ENCODE assay signal across 14 mouse cellular contexts in genomic region chr12:117346091-117346490, GRCm38 (mm10).
DNase-seq lines count a peak whose midpoint lies in the region; ATAC-seq lines count a peak whose summit lies in the region.
"Had no signal": no experiment of that assay in that cellular context is flagged by ENCODE, and none has a peak within 500 bp of the region (broad histone marks: within the 10 kb centered on the region; RNA-seq: fewer than 3 reads in every experiment).

No protein-coding gene starts in this region.

- no peak overlapping the region for H3K4me2 ChIP-seq in embryonic facial prominence, embryonic 14.5 days (ENCODE audit: low read depth, low read length)
- H3K4me2 ChIP-seq in forebrain, embryonic 13.5 days = peak overlapping the region; percentile 55
- H3K4me2 ChIP-seq in hindbrain, embryonic 14.5 days (replicated peaks) = peak overlapping the region; percentile 47; the same call in 1 of the 2 replicates
- peak overlapping the region; percentile 54 for H3K4me2 ChIP-seq in midbrain, embryonic 13.5 days (replicated peaks)

- peak; percentile 19 for DNase-seq in embryonic facial prominence, embryonic 14.5 days (ENCODE audit: low spot score)
- no peak for DNase-seq in hindbrain, embryonic 14.5 days (ENCODE audit: low spot score)
- DNase-seq in heart, adult 11 months = no peak
- DNase-seq in heart, adult 8-10 months (ENCODE audit: low spot score) = no peak
- no peak for DNase-seq in left cerebral cortex, postnatal 25 days (ENCODE audit: low spot score in 2 of 2)
- DNase-seq: adrenal gland, adult 8-10 months; gastrocnemius, postnatal 14 days; heart, postnatal 4 days; kidney, adult 8-10 months; lung, adult 2 months had no signal

- H3K9me3 ChIP-seq in embryonic facial prominence, embryonic 14.5 days (ENCODE audit: control insufficient read depth, low read length) = no peaks in the 10 kb centered on the region
- no peaks in the 10 kb centered on the region for H3K9me3 ChIP-seq in forebrain, embryonic 13.5 days (replicated peaks)
- H3K9me3 ChIP-seq in hindbrain, embryonic 14.5 days (ENCODE audit: control insufficient read depth, low read length) = no peaks in the 10 kb centered on the region
- H3K9me3 ChIP-seq in midbrain, embryonic 13.5 days = no peaks in the 10 kb centered on the region
- H3K9me3 ChIP-seq: heart, embryonic 10.5 days had no signal

- no peaks in the 10 kb centered on the region for H3K27me3 ChIP-seq in embryonic facial prominence, embryonic 14.5 days (replicated peaks; ENCODE audit: control insufficient read depth, insufficient read depth, low read length)
- 0 out of 2 replicates have a peak, but pooled peaks cover 3% of the 10 kb centered on the region for H3K27me3 ChIP-seq in forebrain, embryonic 13.5 days
- H3K27me3 ChIP-seq in hindbrain, embryonic 14.5 days (ENCODE audit: control insufficient read depth, insufficient read depth, low read length) = no peaks in the 10 kb centered on the region
- no peaks in the 10 kb centered on the region for H3K27me3 ChIP-seq in midbrain, embryonic 13.5 days

- WGBS in embryonic facial prominence, embryonic 14.5 days = 91% methylated on average over 2 of the region's 2 CpGs
- 84% methylated on average over 2 of the region's 2 CpGs for WGBS in forebrain, embryonic 13.5 days
- 81% methylated on average over 2 of the region's 2 CpGs for WGBS in hindbrain, embryonic 14.5 days
- 65% methylated on average over 2 of the region's 2 CpGs for whole genome bisulfite sequencing in midbrain, embryonic 13.5 days

- no peak overlapping the region for H3K27ac ChIP-seq in embryonic facial prominence, embryonic 14.5 days (replicated peaks; ENCODE audit: low read depth, low read length)
- H3K27ac ChIP-seq in forebrain, embryonic 13.5 days = peak overlapping the region; percentile 98
- H3K27ac ChIP-seq in hindbrain, embryonic 14.5 days = peak overlapping the region; percentile 94
- H3K27ac ChIP-seq in midbrain, embryonic 13.5 days = peak overlapping the region; percentile 100
- H3K27ac ChIP-seq: heart, embryonic 10.5 days had no signal

- peaks cover 5% of the 10 kb centered on the region for H3K4me1 ChIP-seq in embryonic facial prominence, embryonic 14.5 days (ENCODE audit: control insufficient read depth, insufficient read depth, low read length)
- peaks cover 54% of the 10 kb centered on the region for H3K4me1 ChIP-seq in forebrain, embryonic 13.5 days
- peaks cover 44% of the 10 kb centered on the region for H3K4me1 ChIP-seq in hindbrain, embryonic 14.5 days (replicated peaks; ENCODE audit: control insufficient read depth, insufficient read depth, low read length)
- peaks cover 68% of the 10 kb centered on the region for H3K4me1 ChIP-seq in midbrain, embryonic 13.5 days (replicated peaks)

- H3K9ac ChIP-seq in embryonic facial prominence, embryonic 14.5 days (ENCODE audit: low read depth, low read length) = no peak overlapping the region
- H3K9ac ChIP-seq in forebrain, embryonic 13.5 days = no peak overlapping the region
- H3K9ac ChIP-seq in hindbrain, embryonic 14.5 days = no peak overlapping the region
- no peak overlapping the region for H3K9ac ChIP-seq in midbrain, embryonic 13.5 days (replicated peaks)

- intact Hi-C loops in left cerebral cortex, postnatal 25 days (cut with DNase I) = loop anchor here (5.0 kb wide), 1 partner anchor 319 kb away; no protein-coding TSS in a partner anchor

- ATAC-seq in embryonic facial prominence, embryonic 14.5 days (ENCODE audit: low read depth) = no peak
- ATAC-seq in forebrain, embryonic 13.5 days = no peak; the same call in 1 of the 2 replicates
- no peak for ATAC-seq in hindbrain, embryonic 14.5 days (ENCODE audit: low FRiP score)
- ATAC-seq in midbrain, embryonic 13.5 days = no peak
- ATAC-seq in CD4-positive, CD25-positive, alpha-beta regulatory T cell, adult 4 months = no peak

- no peak overlapping the region for H3K4me3 ChIP-seq in embryonic facial prominence, embryonic 14.5 days (ENCODE audit: low read depth, low read length)
- no peak overlapping the region for H3K4me3 ChIP-seq in forebrain, embryonic 13.5 days
- H3K4me3 ChIP-seq in hindbrain, embryonic 14.5 days (replicated peaks; ENCODE audit: low read length) = no peak overlapping the region
- H3K4me3 ChIP-seq in midbrain, embryonic 13.5 days (replicated peaks) = peak overlapping the region; percentile 28; the same call in 1 of the 2 replicates
- H3K4me3 ChIP-seq: heart, embryonic 10.5 days had no signal

- H3K36me3 ChIP-seq in embryonic facial prominence, embryonic 14.5 days (ENCODE audit: control insufficient read depth, insufficient read depth, low read length) = no peaks in the 10 kb centered on the region
- H3K36me3 ChIP-seq in forebrain, embryonic 13.5 days (ENCODE audit: poor library complexity, severe bottlenecking) = no peaks in the 10 kb centered on the region
- no peaks in the 10 kb centered on the region for H3K36me3 ChIP-seq in hindbrain, embryonic 14.5 days (replicated peaks; ENCODE audit: control insufficient read depth, insufficient read depth)
- H3K36me3 ChIP-seq in midbrain, embryonic 13.5 days = no peaks in the 10 kb centered on the region
- H3K36me3 ChIP-seq: heart, embryonic 10.5 days had no signal
